Mouse (Mus musculus) erythroblast, adult 5-6 weeks (primary cell): Measurements from ENCODE around the gene Gusb. TPM values are rescaled to one million over a fixed set of nuclear protein-coding genes. Genes with fewer than 3 reads are reported as not detected.

Source experiments
- ATAC-seq: replicated peaks from 2 replicates; pipeline ENCODE4 v1.8.0; 2016; ENCODE audit warnings: moderate number of reproducible peaks, mild to moderate bottlenecking, moderate TSS enrichment, inconsistent platforms; ENCODE audit not compliant: poor library complexity, low FRiP score, severe bottlenecking
- total RNA-seq, 2 experiments: library from RNA; stranded (forward) in 1 of 2; stranded (reverse) in 1 of 2; fragments of 150-400 nt in 1 of 2; fragments of 200-764, 138-1000 nt in 1 of 2; gene quantifications; 2 replicates each; pipeline versions ENCODE4 v1.2.3 to v1.2.4; 2015 to 2017; ENCODE audit warnings: low replicate concordance in 2 of 2

Gusb gene
- total RNA-seq, 2 experiments from 2014 or later, result 8.9 to 22.1 TPM

GRCm38 (mm10) chr5:129980216-129980615 is 22.6 kb downstream of the Gusb start:
- ATAC-seq, result peak; percentile 65

GRCm38 (mm10) chr5:129978608-129979007 is 24.2 kb downstream of the Gusb start:
- peak; percentile 51 for ATAC-seq

- peak; percentile 69 for ATAC-seq
These were observed 25.1 kb downstream of the Gusb start for GRCm38 (mm10) chr5:129977768-129978167.

DNA sequence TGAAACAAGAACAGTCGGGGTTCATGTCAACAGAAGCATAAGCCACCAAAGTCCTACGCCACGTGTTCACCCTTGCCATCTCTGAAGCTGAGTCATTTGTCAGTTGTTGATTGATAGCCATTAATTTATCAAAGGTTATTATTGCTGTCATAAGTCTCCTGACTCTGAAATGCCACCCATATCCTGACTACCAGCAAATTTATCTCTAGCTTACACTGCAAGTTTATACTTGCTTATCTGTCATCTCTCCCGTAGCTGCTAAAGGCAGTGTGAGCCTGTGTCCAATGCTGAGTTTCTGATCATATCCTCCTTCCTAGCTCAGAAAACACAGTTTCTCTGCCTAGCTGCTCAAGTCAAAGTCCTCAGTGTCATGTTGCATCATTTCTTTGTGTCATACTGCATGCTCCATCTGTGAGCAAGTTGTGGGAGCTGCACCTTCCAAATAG is 28.0 kb downstream of the Gusb start:
- peak; percentile 56 for ATAC-seq

DNA sequence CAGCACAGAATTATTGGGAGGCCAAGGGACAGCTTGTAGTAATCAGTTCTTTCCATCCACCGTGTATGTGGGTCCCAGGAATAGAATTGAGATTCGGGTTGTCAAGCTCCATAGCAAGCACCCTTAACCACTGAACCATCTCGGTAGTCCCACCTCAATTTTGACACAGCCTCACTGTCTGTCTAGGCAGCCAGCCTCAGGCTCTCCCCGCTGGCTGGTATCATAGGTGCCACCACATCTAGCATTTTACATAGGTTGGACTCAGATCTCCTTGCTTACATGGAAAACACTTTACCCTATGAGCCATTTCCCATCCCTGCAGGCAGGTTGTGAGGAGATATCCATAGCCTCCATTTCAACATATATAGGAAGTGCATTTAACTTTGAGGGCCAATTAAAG is 28.5 kb downstream of the Gusb start:
- ATAC-seq, result no peak

- ATAC-seq, result no peak
These were observed 31.4 kb downstream of the Gusb start for GRCm38 (mm10) chr5:129971491-129971890.

- ATAC-seq, result no peak
These were observed 34.4 kb downstream of the Gusb start for GRCm38 (mm10) chr5:129968417-129968816.

DNA sequence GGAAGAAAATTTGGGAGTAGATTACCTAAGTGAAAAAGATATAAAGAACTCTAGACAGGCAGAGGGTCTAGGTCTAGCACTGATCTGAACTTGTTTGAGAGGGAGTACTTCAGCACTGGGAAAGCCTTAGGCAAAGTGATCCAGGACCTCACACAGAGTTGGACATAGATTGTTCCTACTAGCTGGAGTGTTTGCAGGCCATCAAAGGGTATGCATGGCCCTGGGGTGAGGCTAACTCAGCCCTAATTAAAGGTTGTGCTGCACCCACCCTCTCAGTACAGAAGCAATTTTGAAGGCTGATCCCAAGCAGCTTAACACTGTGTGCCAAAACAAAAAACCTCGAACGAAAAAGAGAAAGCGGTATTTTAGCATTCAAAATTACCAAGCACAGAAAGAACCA is 36.4 kb downstream of the Gusb start:
- ATAC-seq, result peak; percentile 8; the same call in 1 of the 2 replicates

DNA sequence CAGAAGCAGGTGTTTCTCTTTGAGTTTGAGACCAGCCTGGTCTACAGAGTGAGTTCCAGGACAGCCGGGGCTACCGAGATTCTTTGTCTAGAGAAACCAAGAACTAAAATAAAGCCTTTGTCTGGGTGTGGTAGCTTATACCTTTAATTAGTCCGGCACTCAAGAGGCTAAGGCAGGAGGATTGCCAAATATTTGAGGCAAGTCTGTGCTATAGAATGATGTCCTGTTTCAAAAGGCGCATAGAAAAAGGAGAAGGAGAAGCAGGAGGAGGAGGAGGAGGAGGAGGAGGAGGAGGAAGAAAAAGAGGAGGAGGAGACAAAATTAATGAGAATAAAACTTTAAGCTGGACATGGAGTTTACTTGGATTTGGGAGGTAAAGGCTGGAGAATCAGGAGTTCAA is 39.6 kb downstream of the Gusb start:
- no peak for ATAC-seq

GRCm38 (mm10) chr5:129955792-129956191 is 47.1 kb downstream of the Gusb start:
- ATAC-seq, result peak; percentile 96

DNA sequence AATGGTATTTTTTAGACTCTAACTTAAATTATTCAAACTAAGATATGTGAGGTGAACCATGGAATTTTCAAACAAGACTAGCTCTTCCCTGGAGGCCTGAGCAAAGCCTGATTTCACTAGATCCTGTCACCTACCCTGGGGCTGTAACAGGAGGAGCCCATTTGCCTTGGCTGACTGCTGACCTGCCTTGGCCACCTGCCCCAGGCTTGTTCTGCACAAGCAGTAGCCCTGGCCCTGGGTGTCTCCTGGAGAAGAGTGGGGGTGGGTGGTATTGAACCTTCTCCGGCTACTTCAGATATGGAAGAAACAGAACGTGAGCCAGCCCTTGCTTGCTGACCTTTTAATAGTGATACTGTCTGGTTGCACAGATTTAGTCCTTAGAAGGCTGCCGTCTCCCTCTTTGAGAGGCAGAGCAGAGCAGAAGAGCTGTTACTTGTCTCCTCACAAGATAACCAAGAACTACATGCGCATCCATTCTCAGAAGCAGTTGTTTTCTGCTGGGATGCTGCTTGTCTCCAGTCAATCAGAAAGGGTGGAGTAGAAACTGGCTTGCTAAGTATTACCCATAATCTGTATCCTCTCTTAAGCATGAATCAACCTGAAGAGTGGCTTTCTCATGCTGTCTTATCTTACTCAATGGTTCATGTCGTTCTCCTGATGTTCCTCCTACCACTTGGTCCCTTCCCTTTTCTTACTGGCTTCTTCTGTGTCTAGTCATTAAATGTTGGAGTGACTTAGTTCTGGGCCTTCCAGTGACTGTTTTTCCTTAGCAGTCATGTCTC is 48.2 kb downstream of the Gusb start:
- peak; percentile 51 for ATAC-seq

- ATAC-seq, result no peak
These were observed 50.7 kb downstream of the Gusb start for GRCm38 (mm10) chr5:129952143-129952542.

DNA sequence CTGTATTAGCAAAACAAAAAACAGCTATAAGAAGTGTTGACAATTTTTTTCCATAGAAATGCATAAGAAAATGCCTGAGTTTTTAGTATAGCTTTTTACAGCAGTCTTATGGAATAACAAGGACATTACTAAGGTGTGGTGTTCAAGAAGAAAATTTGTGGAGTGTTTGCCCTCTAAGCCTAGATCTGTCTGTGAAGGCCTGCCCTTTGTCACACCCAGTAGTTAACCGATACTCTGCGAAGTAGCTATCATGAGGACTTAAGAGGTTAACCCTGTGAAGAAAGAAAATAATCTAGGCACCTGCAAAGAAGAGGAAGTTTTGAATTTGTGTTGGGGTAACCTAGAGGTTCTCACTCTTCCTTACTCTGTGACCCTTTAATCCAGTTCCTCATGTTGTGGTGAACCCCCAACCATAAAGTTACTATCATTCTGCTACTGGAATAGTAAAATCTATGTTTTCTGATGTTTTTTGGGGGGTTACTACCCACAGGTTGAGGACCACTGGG is 55.3 kb downstream of the Gusb start:
- ATAC-seq, result no peak

- no peak for ATAC-seq
These were observed 59.4 kb downstream of the Gusb start for GRCm38 (mm10) chr5:129943402-129943801.

GRCm38 (mm10) chr5:129942073-129942939 is 60.5 kb downstream of the Gusb start:
- ATAC-seq, result peak; percentile 17

DNA sequence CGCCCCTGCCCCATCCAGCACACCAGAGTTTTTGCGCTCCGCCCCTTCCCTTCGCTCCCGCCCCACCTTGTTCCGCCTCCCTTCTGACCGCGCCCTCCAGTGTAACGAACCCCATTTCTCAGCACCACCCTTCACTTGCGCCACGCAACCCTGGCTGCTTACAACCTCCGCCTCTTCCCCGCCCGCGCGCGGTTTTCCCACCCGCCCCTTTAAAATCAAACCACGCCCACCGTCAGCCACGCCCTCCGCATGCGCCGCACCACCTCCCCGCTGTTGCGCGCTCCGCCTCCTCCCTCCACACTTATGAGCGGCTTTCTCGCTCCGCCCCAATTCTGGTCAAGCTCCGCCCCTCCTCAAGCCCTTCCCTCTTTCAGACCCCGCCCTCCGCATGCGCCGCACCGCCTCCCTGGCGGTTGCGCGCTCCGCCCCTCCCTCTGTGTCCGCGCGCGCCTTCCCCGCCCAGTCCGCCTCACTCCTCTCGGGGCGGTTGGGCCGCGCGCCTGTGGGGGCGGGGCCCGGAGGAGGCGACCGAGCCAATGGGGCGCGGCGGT is 61.3 kb downstream of the Gusb start, which contains the start of gene Vkorc1l1:
Gene Vkorc1l1 (plus strand): TSS at position 476 of the 551 bp plus-strand sequence.
- ATAC-seq, result peak; percentile 84

- peak; percentile 41 for ATAC-seq
These were observed 61.9 kb downstream of the Gusb start for GRCm38 (mm10) chr5:129940736-129941494.

DNA sequence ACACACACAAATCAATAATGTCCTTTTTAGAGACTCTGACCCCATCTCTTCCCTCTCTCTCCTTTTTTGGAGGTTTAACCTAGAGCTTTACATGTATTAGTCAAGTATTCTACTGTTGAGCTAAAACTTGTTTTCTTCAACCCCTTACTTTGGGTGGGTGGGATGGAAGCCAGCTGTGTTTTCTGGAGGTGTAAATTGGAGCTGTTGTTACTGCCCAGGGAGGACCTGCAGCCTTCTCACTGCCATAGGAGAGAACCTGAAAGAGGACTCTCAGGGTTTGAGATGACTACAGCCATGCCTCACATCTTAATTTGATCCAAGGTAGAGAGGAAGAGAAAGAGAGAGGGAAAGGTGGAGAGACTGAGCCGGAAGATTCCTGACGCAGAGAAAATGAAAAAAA is 62.6 kb downstream of the Gusb start:
- no peak for ATAC-seq
